Mouse (Mus musculus) right cerebral cortex, postnatal 4 days (tissue): ENCODE results near the gene Peg10.
A peak's percentile ranks its signal among the peaks of the same experiment; 100 is the strongest.

Source experiments
- DNase-seq: peaks from one replicate; pipeline ENCODE4 v3.0.0-alpha.2; 2022

Peg10 gene

GRCm38 (mm10) chr6:4746696-4747439 is at the start of gene Peg10, which contains the start of gene Sgce:
TSS of gene Peg10 (plus strand) at chr6:4747306.
TSS of gene Sgce (minus strand) at chr6:4747207.
- DNase-seq, result peak; percentile 91

GRCm38 (mm10) chr6:4701641-4702040 is 45.5 kb upstream of the Peg10 start:
- DNase-seq, result no peak

- DNase-seq, result no peak
These were observed 43.2 kb upstream of the Peg10 start for GRCm38 (mm10) chr6:4703908-4704307.

GRCm38 (mm10) chr6:4706415-4706814 is 40.7 kb upstream of the Peg10 start:
- DNase-seq, result no peak

- DNase-seq, result no peak
These were observed 38.1 kb upstream of the Peg10 start for GRCm38 (mm10) chr6:4708971-4709370.

- DNase-seq, result no peak
These were observed 30.9 kb upstream of the Peg10 start for GRCm38 (mm10) chr6:4716171-4716570.

- no peak for DNase-seq
These were observed 29.8 kb upstream of the Peg10 start for GRCm38 (mm10) chr6:4717344-4717743.

- no peak for DNase-seq
These were observed 25.0 kb upstream of the Peg10 start for GRCm38 (mm10) chr6:4722142-4722541.

GRCm38 (mm10) chr6:4722739-4723138 is 24.4 kb upstream of the Peg10 start:
- DNase-seq, result no peak

- no peak for DNase-seq
These were observed 22.9 kb upstream of the Peg10 start for GRCm38 (mm10) chr6:4723998-4724757.

- DNase-seq, result no peak
These were observed 18.8 kb upstream of the Peg10 start for GRCm38 (mm10) chr6:4728305-4728704.

GRCm38 (mm10) chr6:4731675-4732074 is 15.4 kb upstream of the Peg10 start:
- DNase-seq, result no peak

GRCm38 (mm10) chr6:4733208-4733607 is 13.9 kb upstream of the Peg10 start:
- no peak for DNase-seq

GRCm38 (mm10) chr6:4736372-4736771 is 10.7 kb upstream of the Peg10 start:
- no peak for DNase-seq

GRCm38 (mm10) chr6:4738034-4738629 is 9.0 kb upstream of the Peg10 start:
- no peak for DNase-seq

GRCm38 (mm10) chr6:4738717-4739116 is 8.4 kb upstream of the Peg10 start:
- DNase-seq, result no peak

- no peak for DNase-seq
These were observed 7.4 kb upstream of the Peg10 start for GRCm38 (mm10) chr6:4739522-4740355.

GRCm38 (mm10) chr6:4740511-4740910 is 6.6 kb upstream of the Peg10 start:
- peak; percentile 22 for DNase-seq

- DNase-seq, result no peak
These were observed 940 bp upstream of the Peg10 start for GRCm38 (mm10) chr6:4746036-4746695.

GRCm38 (mm10) chr6:4747677-4748505 is 785 bp downstream of the Peg10 start:
- DNase-seq, result peak; percentile 27

GRCm38 (mm10) chr6:4748506-4748961 is 1.4 kb downstream of the Peg10 start:
- peak; percentile 58 for DNase-seq
